Mouse (Mus musculus) erythroblast, embryonic 14.5 days (primary cell): ENCODE data around the gene 1700029H14Rik.

ENCODE experiments used
- GATA1 ChIP-seq: IDR thresholded peaks from 2 replicates; pipeline ENCODE4 v1.6.1; 2012; ENCODE audit warnings: low read length, inconsistent platforms, mixed read lengths
- TAL1 ChIP-seq: IDR thresholded peaks from 3 replicates; pipeline ENCODE4 v1.6.1; 2012; ENCODE audit warnings: low read length, inconsistent platforms, mixed read lengths

DNA sequence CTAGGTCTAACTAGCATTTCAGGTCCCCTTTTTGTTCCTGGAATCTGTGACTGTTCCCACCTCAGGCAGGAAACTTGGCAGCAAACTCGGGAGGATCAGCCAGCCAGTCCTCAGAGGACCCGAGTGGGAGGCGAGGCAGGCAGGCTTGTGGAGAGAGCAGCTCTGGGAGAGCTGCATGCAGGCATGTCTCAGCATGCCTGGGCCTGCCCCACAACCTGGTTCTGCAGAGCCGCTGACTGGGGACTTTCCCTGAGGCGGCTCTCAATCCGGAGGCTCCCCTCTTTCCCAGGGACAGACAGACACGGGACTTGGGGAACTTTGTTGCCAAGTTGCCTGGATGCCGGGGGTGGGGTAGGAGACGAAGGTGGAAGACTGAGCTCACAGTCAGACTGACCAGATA is 13.4 kb downstream of the 1700029H14Rik start:
- TF ChIP-seq GATA1 (no peak), TAL1 (no peak)
